ENCODE assay signal across 14 mouse cellular contexts in genomic region chr15:85656852-85657251, GRCm38 (mm10).
DNase-seq lines count a peak whose midpoint lies in the region; ATAC-seq and TF ChIP-seq lines count a peak whose summit lies in the region.
"Had no signal": no experiment of that assay in that cellular context is flagged by ENCODE, and none has a peak within 500 bp of the region (broad histone marks: within the 10 kb centered on the region; RNA-seq: fewer than 3 reads in every experiment).

No protein-coding gene starts in this region.

- H3K9ac ChIP-seq in intestine, postnatal 0 days (ENCODE audit: low read depth, low read length) = 0 out of 2 replicates have a peak overlapping the region, but pooled peaks have one; percentile 40
- no peak overlapping the region for H3K9ac ChIP-seq in intestine, embryonic 16.5 days (ENCODE audit: low read depth, low read length)
- no peak overlapping the region for H3K9ac ChIP-seq in embryonic facial prominence, embryonic 15.5 days
- H3K9ac ChIP-seq: limb, embryonic 13.5 days had no signal

- TF ChIP-seq CTCF in intestine, postnatal 0 days (IDR thresholded peaks at IDR 0.05; ENCODE audit: low read depth) = no peak

- 87% methylated on average over 6 of the region's 6 CpGs for WGBS in intestine, postnatal 0 days
- WGBS in intestine, embryonic 16.5 days = 84% methylated on average over 6 of the region's 6 CpGs
- 56% methylated on average over 6 of the region's 6 CpGs for WGBS in embryonic facial prominence, embryonic 15.5 days

- no peak for ATAC-seq in intestine, postnatal 0 days
- ATAC-seq in intestine, embryonic 16.5 days = no peak
- no peak for ATAC-seq in embryonic facial prominence, embryonic 15.5 days (ENCODE audit: insufficient number of reproducible peaks, low FRiP score, low TSS enrichment, low read depth)

- H3K9me3 ChIP-seq in intestine, postnatal 0 days (ENCODE audit: control insufficient read depth) = no peaks in the 10 kb centered on the region
- no peaks in the 10 kb centered on the region for H3K9me3 ChIP-seq in intestine, embryonic 16.5 days (ENCODE audit: control insufficient read depth, low read length)
- H3K9me3 ChIP-seq in embryonic facial prominence, embryonic 15.5 days (replicated peaks) = no peaks in the 10 kb centered on the region
- H3K9me3 ChIP-seq: limb, embryonic 13.5 days had no signal

- H3K27me3 ChIP-seq in intestine, postnatal 0 days (replicated peaks; ENCODE audit: control insufficient read depth, insufficient read depth, low read length) = peaks cover 13% of the 10 kb centered on the region
- peaks cover 5% of the 10 kb centered on the region; the same call in 1 of the 2 replicates for H3K27me3 ChIP-seq in intestine, embryonic 16.5 days (replicated peaks; ENCODE audit: control insufficient read depth, insufficient read depth, low read length)
- H3K27me3 ChIP-seq in embryonic facial prominence, embryonic 15.5 days = peaks cover 16% of the 10 kb centered on the region

- peak overlapping the region; percentile 57; the same call in 1 of the 2 replicates for H3K4me2 ChIP-seq in intestine, postnatal 0 days (replicated peaks; ENCODE audit: low read depth)
- H3K4me2 ChIP-seq in intestine, embryonic 16.5 days (ENCODE audit: low read depth, low read length) = no peak overlapping the region
- no peak overlapping the region for H3K4me2 ChIP-seq in embryonic facial prominence, embryonic 15.5 days (replicated peaks)
- H3K4me2 ChIP-seq: limb, embryonic 13.5 days had no signal

- no peak overlapping the region for H3K27ac ChIP-seq in intestine, postnatal 0 days (ENCODE audit: low read depth, low read length)
- no peak overlapping the region for H3K27ac ChIP-seq in intestine, embryonic 16.5 days (ENCODE audit: low read length)
- peak overlapping the region; percentile 53; the same call in 1 of the 2 replicates for H3K27ac ChIP-seq in embryonic facial prominence, embryonic 15.5 days (replicated peaks)
- H3K27ac ChIP-seq: limb, embryonic 13.5 days had no signal

- no peaks in the 10 kb centered on the region for H3K4me1 ChIP-seq in intestine, postnatal 0 days (replicated peaks; ENCODE audit: control insufficient read depth, insufficient read depth, low read length)
- H3K4me1 ChIP-seq in intestine, embryonic 16.5 days (ENCODE audit: control insufficient read depth, insufficient read depth, low read length) = peaks cover 28% of the 10 kb centered on the region
- peaks cover 55% of the 10 kb centered on the region for H3K4me1 ChIP-seq in embryonic facial prominence, embryonic 15.5 days

- peak; percentile 68 for DNase-seq in cerebellum, adult 11-12 months
- DNase-seq in cerebellum, adult 11 months = no peak
- DNase-seq in 3134 (ENCODE audit: extremely low read depth, insufficient read length, low spot score) = peak; percentile 63
- DNase-seq in right cerebral cortex, postnatal 4 days = no peak
- no peak for DNase-seq in thymus, postnatal 36 days
- DNase-seq: adrenal gland, postnatal 25 days; gastrocnemius, postnatal 10 days; heart, postnatal 4 days; lung, postnatal 36 days; right cerebral cortex, postnatal 25 days had no signal

- no peaks in the 10 kb centered on the region for H3K36me3 ChIP-seq in intestine, postnatal 0 days (ENCODE audit: control insufficient read depth, insufficient read depth)
- H3K36me3 ChIP-seq in intestine, embryonic 16.5 days (ENCODE audit: control insufficient read depth, insufficient read depth, low read length) = 0 out of 2 replicates have a peak, but pooled peaks cover 2% of the 10 kb centered on the region
- H3K36me3 ChIP-seq in embryonic facial prominence, embryonic 15.5 days = peaks cover 10% of the 10 kb centered on the region; the same call in 1 of the 2 replicates

- H3K4me3 ChIP-seq in intestine, postnatal 0 days (ENCODE audit: low read depth, low read length) = no peak overlapping the region
- no peak overlapping the region for H3K4me3 ChIP-seq in intestine, embryonic 16.5 days (ENCODE audit: low read length)
- H3K4me3 ChIP-seq in embryonic facial prominence, embryonic 15.5 days (replicated peaks) = no peak overlapping the region
- H3K4me3 ChIP-seq: limb, embryonic 13.5 days had no signal

Comparison
In these comparisons a context has a peak if more than half of its experiments do, and no peak if none do; other contexts are left out.
1. DNase-seq: peak in cerebellum, adult 11-12 months (single experiment) and 3134 (single experiment); none in cerebellum, adult 11 months (single experiment), right cerebral cortex, postnatal 4 days (single experiment) and thymus, postnatal 36 days (0 of 2).